Mouse (Mus musculus): ENCODE data around the gene Tlk1. TPM values are rescaled to one million over a fixed set of nuclear protein-coding genes. Genes with fewer than 3 reads are reported as not detected.
"Not testable (repeated sequence)": the region's sequence is repeated elsewhere in the genome, so short reads cannot be mapped to it uniquely, and the experiment has no call there.

Tlk1 gene
- polyA plus RNA-seq, 1 experiment, result 52.2 TPM

- Histone ChIP-seq H3K4me3 (ENCODE audit: insufficient read depth, low read length) (peak overlapping the region; percentile 91), H3K27ac (ENCODE audit: insufficient read depth, low read depth, low read length) (peak overlapping the region; percentile 97), H3K4me1 (ENCODE audit: control insufficient read depth, insufficient read depth, low read length) (peaks cover 14% of the 10 kb centered on the region)
- TF ChIP-seq POLR2A (IDR thresholded peaks at IDR 0.05; ENCODE audit: borderline replicate concordance, low read depth, low read length) (no peak), CTCF (IDR thresholded peaks at IDR 0.05; ENCODE audit: low read depth, low read length) (no peak)
Observed at GRCm38 (mm10) chr2:70823926-70824800, 1.4 kb downstream of the Tlk1 start.

- peak overlapping the region; percentile 48 for H3K4me3 ChIP-seq (ENCODE audit: insufficient read depth, low read length)
- no peak for TF ChIP-seq CTCF (IDR thresholded peaks at IDR 0.05; ENCODE audit: low read depth, low read length)
- TF ChIP-seq POLR2A (IDR thresholded peaks at IDR 0.05; ENCODE audit: borderline replicate concordance, low read depth, low read length), result no peak
- peaks cover 14% of the 10 kb centered on the region for H3K4me1 ChIP-seq (ENCODE audit: control insufficient read depth, insufficient read depth, low read length)
Observed at GRCm38 (mm10) chr2:70823434-70823833, 2.1 kb downstream of the Tlk1 start.

GRCm38 (mm10) chr2:70816939-70817338 is 8.6 kb downstream of the Tlk1 start:
- H3K4me1 ChIP-seq (ENCODE audit: control insufficient read depth, insufficient read depth, low read length), result peaks cover 9% of the 10 kb centered on the region
- H3K27ac ChIP-seq (ENCODE audit: insufficient read depth, low read depth, low read length), result no peak overlapping the region
- no peak for TF ChIP-seq POLR2A (IDR thresholded peaks at IDR 0.05; ENCODE audit: borderline replicate concordance, low read depth, low read length)
- no peak for TF ChIP-seq CTCF (IDR thresholded peaks at IDR 0.05; ENCODE audit: low read depth, low read length)
- no peak overlapping the region for H3K4me3 ChIP-seq (ENCODE audit: insufficient read depth, low read length)

More at GRCm38 (mm10) chr2:70823434-70823833, 2.1 kb downstream of the Tlk1 start:
- H3K27ac ChIP-seq (ENCODE audit: insufficient read depth, low read depth, low read length), result no peak overlapping the region

- no peak for TF ChIP-seq POLR2A (IDR thresholded peaks at IDR 0.05; ENCODE audit: borderline replicate concordance, low read depth, low read length)
- TF ChIP-seq CTCF (IDR thresholded peaks at IDR 0.05; ENCODE audit: low read depth, low read length), result no peak
- Histone ChIP-seq H3K4me1 (ENCODE audit: control insufficient read depth, insufficient read depth, low read length) (peaks cover 4% of the 10 kb centered on the region), H3K4me3 (ENCODE audit: insufficient read depth, low read length) (no peak overlapping the region), H3K27ac (ENCODE audit: insufficient read depth, low read depth, low read length) (no peak overlapping the region)
Observed at GRCm38 (mm10) chr2:70816016-70816415, 9.5 kb downstream of the Tlk1 start.

GRCm38 (mm10) chr2:70813608-70814007 is 11.9 kb downstream of the Tlk1 start:
- Histone ChIP-seq H3K27ac (ENCODE audit: insufficient read depth, low read depth, low read length) (no peak overlapping the region), H3K4me1 (ENCODE audit: control insufficient read depth, insufficient read depth, low read length) (peaks cover 5% of the 10 kb centered on the region), H3K4me3 (ENCODE audit: insufficient read depth, low read length) (no peak overlapping the region)
- TF ChIP-seq POLR2A (IDR thresholded peaks at IDR 0.05; ENCODE audit: borderline replicate concordance, low read depth, low read length) (no peak), CTCF (IDR thresholded peaks at IDR 0.05; ENCODE audit: low read depth, low read length) (no peak)

- no peak overlapping the region for H3K4me3 ChIP-seq (ENCODE audit: insufficient read depth, low read length)
- TF ChIP-seq POLR2A (IDR thresholded peaks at IDR 0.05; ENCODE audit: borderline replicate concordance, low read depth, low read length), result no peak
- TF ChIP-seq CTCF (IDR thresholded peaks at IDR 0.05; ENCODE audit: low read depth, low read length), result no peak
- no peak overlapping the region for H3K27ac ChIP-seq (ENCODE audit: insufficient read depth, low read depth, low read length)
- H3K4me1 ChIP-seq (ENCODE audit: control insufficient read depth, insufficient read depth, low read length), result peaks cover 6% of the 10 kb centered on the region
Observed at GRCm38 (mm10) chr2:70811476-70811875, 14.1 kb downstream of the Tlk1 start.

GRCm38 (mm10) chr2:70809921-70810320 is 15.6 kb downstream of the Tlk1 start:
- peaks cover 6% of the 10 kb centered on the region for H3K4me1 ChIP-seq (ENCODE audit: control insufficient read depth, insufficient read depth, low read length)
- H3K27ac ChIP-seq (ENCODE audit: insufficient read depth, low read depth, low read length), result no peak overlapping the region
- no peak overlapping the region for H3K4me3 ChIP-seq (ENCODE audit: insufficient read depth, low read length)
- no peak for TF ChIP-seq CTCF (IDR thresholded peaks at IDR 0.05; ENCODE audit: low read depth, low read length)
- TF ChIP-seq POLR2A (IDR thresholded peaks at IDR 0.05; ENCODE audit: borderline replicate concordance, low read depth, low read length), result no peak

- H3K4me3 ChIP-seq (ENCODE audit: insufficient read depth, low read length), result no peak overlapping the region
- peaks cover 6% of the 10 kb centered on the region for H3K4me1 ChIP-seq (ENCODE audit: control insufficient read depth, insufficient read depth, low read length)
- no peak for TF ChIP-seq POLR2A (IDR thresholded peaks at IDR 0.05; ENCODE audit: borderline replicate concordance, low read depth, low read length)
- TF ChIP-seq CTCF (IDR thresholded peaks at IDR 0.05; ENCODE audit: low read depth, low read length), result no peak
- no peak overlapping the region for H3K27ac ChIP-seq (ENCODE audit: insufficient read depth, low read depth, low read length)
Observed at GRCm38 (mm10) chr2:70808681-70809080, 16.8 kb downstream of the Tlk1 start.

- H3K4me1 ChIP-seq (ENCODE audit: control insufficient read depth, insufficient read depth, low read length); H3K27ac ChIP-seq (ENCODE audit: insufficient read depth, low read depth, low read length); H3K4me3 ChIP-seq (ENCODE audit: insufficient read depth, low read length): not testable (repeated sequence)
Observed at GRCm38 (mm10) chr2:70807678-70808077, 17.9 kb downstream of the Tlk1 start.

- Histone ChIP-seq H3K4me3 (ENCODE audit: insufficient read depth, low read length) (no peak overlapping the region), H3K27ac (ENCODE audit: insufficient read depth, low read depth, low read length) (no peak overlapping the region), H3K4me1 (ENCODE audit: control insufficient read depth, insufficient read depth, low read length) (peaks cover 6% of the 10 kb centered on the region; the same call in 1 of the 2 replicates)
- TF ChIP-seq CTCF (IDR thresholded peaks at IDR 0.05; ENCODE audit: low read depth, low read length) (no peak), POLR2A (IDR thresholded peaks at IDR 0.05; ENCODE audit: borderline replicate concordance, low read depth, low read length) (no peak)
Observed at GRCm38 (mm10) chr2:70806020-70806419, 19.5 kb downstream of the Tlk1 start.

GRCm38 (mm10) chr2:70803696-70804095 is 21.8 kb downstream of the Tlk1 start:
- not testable (repeated sequence) for H3K27ac ChIP-seq (ENCODE audit: insufficient read depth, low read depth, low read length); H3K4me1 ChIP-seq (ENCODE audit: control insufficient read depth, insufficient read depth, low read length); H3K4me3 ChIP-seq (ENCODE audit: insufficient read depth, low read length)
